26 mouse cellular contexts compared by ENCODE assay signal in the genomic region with DNA sequence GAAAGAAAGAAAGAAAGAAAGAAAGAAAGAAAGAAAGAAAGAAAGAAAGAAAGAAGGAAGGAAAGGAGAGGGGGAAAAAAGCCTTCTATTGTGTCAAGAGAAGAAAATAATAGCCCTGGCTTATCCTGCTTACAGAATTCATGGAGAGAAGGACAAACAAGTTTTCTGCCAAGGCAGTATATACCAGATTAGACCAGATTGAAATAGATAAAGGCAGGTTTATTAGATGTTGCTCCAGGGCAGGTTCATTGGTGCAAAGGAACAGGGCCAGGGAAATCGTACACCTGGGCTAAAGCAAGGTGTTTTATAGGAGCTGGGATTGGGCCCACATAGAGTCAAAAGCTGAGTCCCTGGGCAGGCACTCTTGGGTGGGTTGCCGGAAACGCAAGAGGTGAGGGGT.
"Had no signal": no experiment of that assay in that cellular context is flagged by ENCODE, and none has a peak within 500 bp of the region (broad histone marks: within the 10 kb centered on the region; RNA-seq: fewer than 3 reads in every experiment).

No protein-coding gene starts in this region.

- H3K9me3 ChIP-seq: embryonic facial prominence, embryonic 12.5 days; embryonic facial prominence, embryonic 13.5 days; embryonic facial prominence, embryonic 15.5 days; forebrain, embryonic 10.5 days; forebrain, embryonic 12.5 days; forebrain, embryonic 13.5 days; forebrain, embryonic 15.5 days; heart, embryonic 10.5 days had no signal

- H3K4me3 ChIP-seq: embryonic facial prominence, embryonic 12.5 days; embryonic facial prominence, embryonic 13.5 days; embryonic facial prominence, embryonic 15.5 days; erythroblast, embryonic 14.5 days; forebrain, embryonic 10.5 days; forebrain, embryonic 12.5 days; forebrain, embryonic 13.5 days; forebrain, embryonic 15.5 days; gastrocnemius, adult 2 months; heart, adult 2 months; heart, embryonic 10.5 days had no signal

- H3K27ac ChIP-seq: embryonic facial prominence, embryonic 12.5 days; embryonic facial prominence, embryonic 13.5 days; embryonic facial prominence, embryonic 15.5 days; forebrain, embryonic 10.5 days; forebrain, embryonic 12.5 days; forebrain, embryonic 13.5 days; forebrain, embryonic 15.5 days; gastrocnemius, adult 2 months; heart, adult 2 months; heart, embryonic 10.5 days had no signal

- H3K4me1 ChIP-seq: embryonic facial prominence, embryonic 12.5 days; heart, embryonic 10.5 days had no signal

- H3K36me3 ChIP-seq: embryonic facial prominence, embryonic 12.5 days; embryonic facial prominence, embryonic 13.5 days; embryonic facial prominence, embryonic 15.5 days; forebrain, embryonic 10.5 days; forebrain, embryonic 12.5 days; forebrain, embryonic 15.5 days; heart, embryonic 10.5 days had no signal

- DNase-seq: cerebellum, adult 2 months; cerebellum, adult 8-10 months; cerebellum, adult 9-10 months; cerebellum, adult 9-11 months; cerebellum, postnatal 10 days; cerebellum, postnatal 14 days; cerebellum, postnatal 25 days; cerebellum, postnatal 36 days; embryo, embryonic 11 days; forebrain, postnatal 0 days; gastrocnemius, adult 2 months; gastrocnemius, postnatal 10 days; gastrocnemius, postnatal 14 days; gastrocnemius, postnatal 25 days; gastrocnemius, postnatal 36 days; heart, adult 18-20 months; heart, adult 2 months had no signal

- H3K27me3 ChIP-seq: embryonic facial prominence, embryonic 12.5 days; embryonic facial prominence, embryonic 13.5 days; embryonic facial prominence, embryonic 15.5 days had no signal
